Mouse (Mus musculus) liver, embryonic 12.5 days (tissue): Measurements from ENCODE around the gene Cxcl17. TPM values are rescaled to one million over a fixed set of nuclear protein-coding genes. Genes with fewer than 3 reads are reported as not detected.

ENCODE experiments used
- ATAC-seq: fragments of 200-750 bp; cut with Nextera tagmentation; 2 replicates; pipeline ENCODE4 v1.8.0; 2017; ENCODE audit warnings: moderate number of reproducible peaks, mild to moderate bottlenecking, moderate library complexity
- H3K27ac ChIP-seq: fragments of 300-500 bp; sonication (generic); 2 replicates; pipeline ENCODE4 v1.5.1; 2016; ENCODE audit warnings: mild to moderate bottlenecking
- H3K27me3 ChIP-seq: fragments of 300-500 bp; sonication (generic); replicated peaks from 2 replicates; pipeline ENCODE4 v1.6.1; 2016; ENCODE audit warnings: mild to moderate bottlenecking, moderate library complexity
- H3K36me3 ChIP-seq: fragments of 300-500 bp; sonication (generic); 2 replicates; pipeline ENCODE4 v1.6.1; 2016; ENCODE audit warnings: mild to moderate bottlenecking, moderate library complexity
- H3K4me1 ChIP-seq: fragments of 300-500 bp; sonication (generic); 2 replicates; pipeline ENCODE4 v1.6.1; 2016
- H3K4me2 ChIP-seq: fragments of 300-500 bp; sonication (generic); 2 replicates; pipeline ENCODE4 v1.6.1; 2016; ENCODE audit warnings: mild to moderate bottlenecking, moderate library complexity
- H3K4me3 ChIP-seq: fragments of 300-500 bp; sonication (generic); 2 replicates; pipeline ENCODE4 v1.5.1; 2016; ENCODE audit warnings: mild to moderate bottlenecking, moderate library complexity
- H3K9ac ChIP-seq: fragments of 300-500 bp; sonication (generic); 2 replicates; pipeline ENCODE4 v1.6.1; 2016; ENCODE audit warnings: mild to moderate bottlenecking, moderate library complexity
- H3K9me3 ChIP-seq: fragments of 300-500 bp; sonication (generic); replicated peaks from 2 replicates; pipeline ENCODE4 v1.6.1; 2016; ENCODE audit warnings: mild to moderate bottlenecking, moderate library complexity
- WGBS: fragments of 180-500 bp; shearing (Covaris S2); methylation state at CpG from one replicate; pipeline ENCODE4 v1.1.7; 2016; ENCODE audit not compliant: insufficient replicate concordance; 5-methylcytosine and 5-hydroxymethylcytosine counted together
- polyA plus RNA-seq: library from polyadenylated mRNA; unstranded; fragments of >200 nt; fragmentation: Nextera tagmentation; extraction: Ambion mirVana; gene quantifications from 2 replicates; pipeline ENCODE4 v1.2.1, GENCODE M21; 2016

The Cxcl17 gene
- polyA plus RNA-seq, 1 experiment from 2014 or later: not detected

DNA sequence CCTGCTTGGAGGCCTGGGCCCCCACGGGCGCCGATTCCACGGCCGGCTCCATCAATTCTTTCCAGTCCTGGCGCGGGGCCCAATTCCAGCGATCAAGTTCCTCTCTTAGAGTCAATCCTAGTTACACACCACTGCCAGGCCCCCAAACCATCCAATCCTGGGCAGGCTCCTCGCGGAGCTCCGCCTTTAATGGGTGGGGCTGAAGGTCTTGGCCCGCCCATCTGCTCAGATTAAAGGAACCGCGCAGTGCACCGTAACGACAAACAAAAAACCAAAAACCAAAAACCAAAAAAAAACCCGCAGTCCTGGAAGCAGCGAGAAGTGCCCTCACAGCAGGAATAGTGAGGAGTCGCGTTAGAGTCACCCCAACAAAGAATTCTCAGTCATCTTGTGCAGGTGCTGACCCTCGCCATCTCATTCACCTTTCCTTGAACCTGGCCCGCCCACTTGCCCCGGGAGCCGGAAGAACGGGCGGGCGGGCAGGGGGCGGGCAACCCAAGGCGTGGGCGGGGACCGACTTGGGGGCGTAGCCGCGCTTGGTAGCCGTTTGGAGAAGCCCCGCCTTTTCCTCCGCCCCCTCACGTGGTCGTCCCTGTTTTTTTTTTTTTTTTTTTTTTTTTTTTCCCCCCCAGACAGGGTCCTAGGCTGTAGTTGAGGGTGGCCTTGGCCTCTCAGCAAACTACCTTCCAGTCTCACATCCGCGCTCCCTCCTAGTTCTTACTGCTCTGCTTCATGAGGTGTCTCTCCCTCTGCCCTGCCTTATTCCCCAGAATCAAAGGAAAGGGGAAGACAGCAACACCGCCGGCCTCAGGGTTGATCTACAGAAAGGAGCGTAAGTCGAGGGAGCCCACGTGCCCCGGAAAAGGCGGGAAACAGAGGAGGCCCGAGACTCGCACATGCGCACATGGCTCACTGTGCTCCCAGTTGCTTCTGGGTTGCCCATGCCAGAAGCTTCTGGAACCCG lies 16.8 kb downstream of the Cxcl17 start:
- Histone ChIP-seq H3K4me1 (peaks cover 41% of the 10 kb centered on the region), H3K4me2 (peak overlapping the region; percentile 98), H3K9ac (peak overlapping the region; percentile 78), H3K9me3 (no peaks in the 10 kb centered on the region), H3K36me3 (no peaks in the 10 kb centered on the region), H3K27me3 (0 out of 2 replicates have a peak, but pooled peaks cover 3% of the 10 kb centered on the region), H3K4me3 (peak overlapping the region; percentile 72), H3K27ac (peak overlapping the region; percentile 53)
- peak; percentile 94 for ATAC-seq
- 4% methylated on average over 52 of the region's 52 CpGs for WGBS

DNA sequence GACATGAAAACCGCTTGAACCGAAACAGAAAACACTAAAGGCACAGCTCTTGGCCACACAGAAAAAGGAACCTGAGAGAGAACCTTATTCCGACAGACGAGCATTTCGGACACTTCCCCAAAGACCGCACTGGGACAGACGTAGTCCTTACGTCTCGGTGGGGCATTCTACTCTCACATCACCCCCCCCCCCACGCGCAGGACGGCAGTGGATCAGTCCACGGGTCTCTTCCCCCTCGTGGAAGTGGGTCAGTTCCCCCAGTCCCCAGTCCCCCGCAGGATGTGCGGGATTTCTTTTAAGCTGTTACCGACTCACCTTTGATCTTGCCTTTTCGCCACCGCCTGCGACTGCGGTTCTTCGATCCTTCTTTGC lies 17.5 kb downstream of the Cxcl17 start:
- Histone ChIP-seq H3K4me3 (peak overlapping the region; percentile 72), H3K4me2 (peak overlapping the region; percentile 98), H3K27ac (peak overlapping the region; percentile 49), H3K9me3 (no peaks in the 10 kb centered on the region), H3K4me1 (peaks cover 47% of the 10 kb centered on the region), H3K27me3 (0 out of 2 replicates have a peak, but pooled peaks cover 3% of the 10 kb centered on the region), H3K9ac (peak overlapping the region; percentile 78), H3K36me3 (no peaks in the 10 kb centered on the region)
- ATAC-seq: peak; percentile 13; the same call in 1 of the 2 replicates
- 1% methylated on average over 22 of the region's 22 CpGs for WGBS

DNA sequence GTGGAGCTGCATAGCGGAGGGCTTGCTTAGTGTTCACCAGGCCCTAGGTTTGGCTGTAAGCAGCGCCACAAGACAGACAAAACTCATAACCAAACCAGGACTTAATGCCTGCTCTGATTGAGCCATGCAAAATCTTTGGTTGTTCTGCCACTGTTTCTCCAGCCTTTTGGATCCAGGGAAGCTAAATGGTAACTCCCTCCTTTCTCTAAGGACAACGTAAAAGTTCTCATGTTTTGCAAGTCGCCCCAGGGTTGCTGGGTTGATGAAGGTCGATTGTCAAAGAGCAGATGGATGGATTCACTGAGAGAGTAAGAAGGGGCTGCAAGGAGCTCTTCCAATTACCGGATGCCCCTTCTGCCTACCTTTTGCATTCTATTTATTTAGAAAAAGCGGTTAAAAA lies 17.9 kb downstream of the Cxcl17 start:
- 18% methylated on average over 7 of the region's 7 CpGs for WGBS
- Histone ChIP-seq H3K4me3 (peak overlapping the region; percentile 72), H3K4me2 (peak overlapping the region; percentile 98), H3K4me1 (peaks cover 52% of the 10 kb centered on the region), H3K27ac (no peak overlapping the region), H3K27me3 (0 out of 2 replicates have a peak, but pooled peaks cover 3% of the 10 kb centered on the region), H3K9ac (peak overlapping the region; percentile 78), H3K9me3 (no peaks in the 10 kb centered on the region), H3K36me3 (no peaks in the 10 kb centered on the region)
- no peak for ATAC-seq

DNA sequence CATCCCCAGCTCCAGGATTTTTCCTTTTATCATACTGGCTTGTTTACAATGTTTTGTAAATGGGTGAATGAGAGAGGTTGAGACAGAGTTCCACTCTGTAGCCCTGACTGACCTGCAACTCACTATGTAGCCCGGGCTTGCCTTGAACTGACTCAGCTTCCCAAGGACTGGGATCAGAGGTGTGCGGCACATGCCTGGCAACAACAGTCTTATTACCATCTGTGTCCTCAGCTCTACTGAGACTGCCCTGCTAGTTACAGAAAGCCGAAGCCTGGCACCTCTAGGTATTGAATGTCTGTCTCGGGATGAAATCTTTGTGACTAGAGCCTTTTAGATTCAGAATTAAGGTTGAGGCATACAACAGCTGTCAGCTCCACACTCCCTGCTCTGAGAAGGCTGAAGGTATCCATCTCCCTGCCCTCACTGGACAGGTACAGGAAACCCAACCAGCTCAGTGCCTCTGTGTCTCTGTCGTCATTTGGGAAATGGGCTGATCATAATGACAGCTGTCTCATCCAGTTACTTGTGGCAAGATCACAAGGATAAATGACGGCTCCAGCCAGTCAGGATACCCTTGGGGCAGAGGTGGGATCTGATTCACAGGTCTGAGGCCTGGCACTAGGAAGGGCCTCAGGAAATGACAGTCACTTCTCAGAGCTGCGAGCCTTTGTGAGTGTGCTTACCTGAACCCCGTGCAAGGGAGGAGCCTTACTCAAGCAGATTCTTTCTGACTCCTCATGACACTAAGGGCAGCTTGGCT lies 19.1 kb downstream of the Cxcl17 start:
- Histone ChIP-seq H3K9ac (no peak overlapping the region), H3K9me3 (no peaks in the 10 kb centered on the region), H3K27ac (no peak overlapping the region), H3K4me3 (no peak overlapping the region), H3K4me1 (peaks cover 60% of the 10 kb centered on the region), H3K27me3 (0 out of 2 replicates have a peak, but pooled peaks cover 3% of the 10 kb centered on the region), H3K36me3 (no peaks in the 10 kb centered on the region), H3K4me2 (no peak overlapping the region)
- no peak for ATAC-seq
- 61% methylated on average over 8 of the region's 8 CpGs for WGBS

- Histone ChIP-seq H3K4me1 (peaks cover 60% of the 10 kb centered on the region), H3K36me3 (peaks cover 7% of the 10 kb centered on the region), H3K9ac (no peak overlapping the region), H3K9me3 (no peaks in the 10 kb centered on the region), H3K4me2 (no peak overlapping the region), H3K27ac (no peak overlapping the region), H3K4me3 (no peak overlapping the region), H3K27me3 (0 out of 2 replicates have a peak, but pooled peaks cover 3% of the 10 kb centered on the region)
- WGBS: 65% methylated on average over 7 of the region's 7 CpGs
- no peak for ATAC-seq
Measured at GRCm38 (mm10) chr7:25392851-25393250, 19.8 kb downstream of the Cxcl17 start.

GRCm38 (mm10) chr7:25391856-25392453 lies 20.7 kb downstream of the Cxcl17 start:
- H3K9me3 ChIP-seq: no peaks in the 10 kb centered on the region

GRCm38 (mm10) chr7:25390986-25391385 lies 21.7 kb downstream of the Cxcl17 start:
- no peak for ATAC-seq
- Histone ChIP-seq H3K4me1 (peaks cover 70% of the 10 kb centered on the region), H3K4me2 (0 out of 2 replicates have a peak overlapping the region, but pooled peaks have one; percentile 45), H3K9me3 (no peaks in the 10 kb centered on the region), H3K4me3 (no peak overlapping the region), H3K27ac (peak overlapping the region; percentile 74), H3K9ac (0 out of 2 replicates have a peak overlapping the region, but pooled peaks have one; percentile 24), H3K36me3 (peaks cover 13% of the 10 kb centered on the region), H3K27me3 (0 out of 2 replicates have a peak, but pooled peaks cover 3% of the 10 kb centered on the region)
- 54% methylated on average over 2 of the region's 2 CpGs for WGBS

More at GRCm38 (mm10) chr7:25391856-25392453, 20.7 kb downstream of the Cxcl17 start:
- ATAC-seq: no peak
- H3K9ac ChIP-seq: no peak overlapping the region
- no peak overlapping the region for H3K4me2 ChIP-seq
- no peak overlapping the region for H3K4me3 ChIP-seq
- WGBS: 75% methylated on average over 2 of the region's 2 CpGs
- H3K27ac ChIP-seq: no peak overlapping the region
- H3K27me3 ChIP-seq: 0 out of 2 replicates have a peak, but pooled peaks cover 3% of the 10 kb centered on the region
- peaks cover 13% of the 10 kb centered on the region for H3K36me3 ChIP-seq
- H3K4me1 ChIP-seq: peaks cover 68% of the 10 kb centered on the region

DNA sequence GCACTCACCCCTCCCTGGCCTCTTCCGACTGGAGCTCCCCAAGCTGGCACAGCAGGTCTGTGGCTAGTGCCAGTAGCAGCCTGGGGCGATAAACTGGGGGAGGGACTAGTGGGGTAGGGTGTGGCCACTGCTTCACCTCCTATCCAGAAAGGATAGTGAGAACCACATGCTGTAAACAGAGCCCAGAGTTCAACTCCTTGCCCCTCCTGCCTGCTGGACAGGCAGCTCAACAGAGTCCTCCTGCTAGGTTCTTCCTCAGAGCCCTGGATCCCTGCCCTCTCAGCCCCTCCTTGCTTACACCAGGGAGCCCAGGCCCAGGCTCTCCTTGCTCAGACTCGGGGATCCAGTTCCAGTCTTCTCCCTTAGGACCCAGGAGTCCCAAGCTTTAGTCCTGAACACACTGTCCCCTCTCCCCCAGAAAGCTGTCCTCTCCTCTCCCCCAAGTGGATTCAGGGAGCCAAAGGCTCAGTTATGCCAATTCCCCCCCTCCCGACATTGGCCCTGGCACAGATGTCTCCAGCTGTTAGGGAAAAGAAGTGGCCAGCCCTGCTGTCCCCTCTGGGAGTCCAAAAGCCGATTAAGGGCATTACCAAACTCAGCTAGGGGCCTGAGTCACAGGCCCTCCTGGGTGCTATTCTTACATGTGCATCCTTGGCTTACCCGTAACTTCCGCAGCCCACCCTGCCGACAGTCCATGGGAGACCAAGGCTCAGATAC lies 22.5 kb downstream of the Cxcl17 start:
- Histone ChIP-seq H3K4me1 (peaks cover 73% of the 10 kb centered on the region), H3K9me3 (no peaks in the 10 kb centered on the region), H3K36me3 (peaks cover 19% of the 10 kb centered on the region), H3K4me2 (peak overlapping the region; percentile 45), H3K27me3 (0 out of 2 replicates have a peak, but pooled peaks cover 3% of the 10 kb centered on the region), H3K9ac (peak overlapping the region; percentile 58), H3K27ac (peak overlapping the region; percentile 74), H3K4me3 (no peak overlapping the region)
- WGBS: 58% methylated on average over 8 of the region's 8 CpGs
- ATAC-seq: peak; percentile 91

DNA sequence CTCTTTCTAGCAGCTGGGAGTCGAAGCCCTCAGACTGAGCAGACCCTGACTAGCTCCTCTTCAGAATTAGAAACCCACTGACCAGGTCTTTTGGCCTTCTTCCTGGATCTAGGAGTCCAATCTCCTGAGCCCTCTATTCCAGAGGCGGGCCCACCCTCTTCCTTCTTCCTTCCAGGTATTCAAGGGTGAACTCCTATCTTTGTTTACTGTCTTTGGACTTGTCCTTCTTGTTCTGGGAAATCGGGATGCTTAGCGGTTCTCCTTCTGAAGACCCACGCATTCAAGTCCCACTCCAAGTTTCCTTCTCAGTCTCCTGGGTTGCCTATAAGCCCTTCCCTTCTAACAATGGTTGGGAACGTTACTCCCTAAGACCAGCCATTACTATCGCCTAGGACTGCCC lies 23.8 kb downstream of the Cxcl17 start:
- no peak overlapping the region for H3K4me3 ChIP-seq
- ATAC-seq: no peak
- H3K27ac ChIP-seq: no peak overlapping the region
- H3K9ac ChIP-seq: no peak overlapping the region
- H3K27me3 ChIP-seq: 0 out of 2 replicates have a peak, but pooled peaks cover under 1% of the 10 kb centered on the region
- H3K4me2 ChIP-seq: no peak overlapping the region
- peaks cover 62% of the 10 kb centered on the region for H3K4me1 ChIP-seq
- WGBS: 77% methylated on average over 7 of the region's 7 CpGs
- H3K9me3 ChIP-seq: no peaks in the 10 kb centered on the region
- peaks cover 32% of the 10 kb centered on the region for H3K36me3 ChIP-seq

GRCm38 (mm10) chr7:25387811-25388440 lies 24.8 kb downstream of the Cxcl17 start:
- H3K36me3 ChIP-seq: peaks cover 39% of the 10 kb centered on the region
- H3K27me3 ChIP-seq: no peaks in the 10 kb centered on the region
- 85% methylated on average over 18 of the region's 18 CpGs for WGBS
- no peak overlapping the region for H3K4me2 ChIP-seq
- H3K4me3 ChIP-seq: no peak overlapping the region
- H3K9ac ChIP-seq: no peak overlapping the region
- H3K9me3 ChIP-seq: no peaks in the 10 kb centered on the region
- no peak for ATAC-seq
- peaks cover 59% of the 10 kb centered on the region for H3K4me1 ChIP-seq
- H3K27ac ChIP-seq: no peak overlapping the region
